Mouse (Mus musculus) testis, adult 2 months (tissue): Measurements from ENCODE around the gene Kif28. TPM values are rescaled to one million over a fixed set of nuclear protein-coding genes. Genes with fewer than 3 reads are reported as not detected.
A peak's percentile ranks its signal among the peaks of the same experiment; 100 is the strongest.

Experiments
- H3K27ac ChIP-seq: fragments of 200-500 bp; 2 replicates; pipeline ENCODE4 v1.5.1; 2012; ENCODE audit warnings: low read depth, low read length; ENCODE audit not compliant: control insufficient read depth, insufficient read depth
- H3K27me3 ChIP-seq: fragments of 200-500 bp; 2 replicates; pipeline ENCODE4 v1.6.1; 2012; ENCODE audit warnings: mild to moderate bottlenecking, low read length, moderate library complexity; ENCODE audit not compliant: control insufficient read depth, insufficient read depth
- H3K36me3 ChIP-seq: fragments of 200-500 bp; 2 replicates; pipeline ENCODE4 v1.6.1; 2012; ENCODE audit warnings: mild to moderate bottlenecking, low read length; ENCODE audit not compliant: control insufficient read depth, insufficient read depth
- H3K4me1 ChIP-seq: fragments of 200-500 bp; 2 replicates; pipeline ENCODE4 v1.6.1; 2012; ENCODE audit warnings: low read length; ENCODE audit not compliant: control insufficient read depth, insufficient read depth
- H3K4me3 ChIP-seq: fragments of 200-500 bp; 2 replicates; pipeline ENCODE4 v1.5.1; 2012; ENCODE audit warnings: low read depth, mild to moderate bottlenecking, low read length, moderate library complexity, mixed read lengths; ENCODE audit not compliant: control insufficient read depth
- CTCF ChIP-seq: fragments of 200-500 bp; IDR thresholded peaks from 2 replicates; pipeline ENCODE4 v1.5.1; 2012; ENCODE audit warnings: low read depth, mild to moderate bottlenecking, inconsistent platforms, low read length, moderate library complexity; ENCODE audit not compliant: control insufficient read depth, insufficient read depth, insufficient replicate concordance
- POLR2A ChIP-seq: fragments of 200-500 bp; IDR thresholded peaks from 2 replicates; pipeline ENCODE4 v1.6.1; 2012; ENCODE audit warnings: low read depth, mild to moderate bottlenecking, inconsistent platforms, low read length, moderate library complexity; ENCODE audit not compliant: control insufficient read depth
- polyA plus RNA-seq: library from polyadenylated mRNA; depleted of rRNA; stranded (reverse); fragments of >200 nt; gene quantifications from 2 replicates; pipeline ENCODE4 v1.2.3, GENCODE M21; 2012

Gene Kif28
- polyA plus RNA-seq, 1 experiment, result 0.07 TPM

DNA sequence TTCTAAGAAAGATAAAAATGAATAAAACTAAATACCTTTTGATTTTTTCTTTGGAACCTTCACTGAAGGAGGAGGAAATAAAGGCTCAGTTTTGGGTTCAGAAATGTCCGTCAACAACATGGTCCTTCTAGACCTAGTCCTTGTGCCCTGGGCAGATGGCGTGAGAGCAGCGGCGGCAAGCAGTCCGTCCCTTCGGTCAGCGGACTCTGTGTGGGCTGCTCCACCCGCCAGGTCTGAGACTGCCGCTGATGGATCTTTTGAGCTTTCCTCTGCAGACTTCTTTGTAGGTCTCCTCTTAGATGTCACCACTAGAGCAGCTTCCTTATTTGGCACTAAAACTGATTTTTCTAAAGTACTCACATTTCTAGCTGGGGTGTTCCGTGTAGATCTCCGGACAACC, 7.2 kb upstream of the Kif28 start:
- H3K36me3 ChIP-seq, result peaks cover 5% of the 10 kb centered on the region
- H3K4me1 ChIP-seq, result no peaks in the 10 kb centered on the region
- no peaks in the 10 kb centered on the region for H3K27me3 ChIP-seq
- H3K4me3 ChIP-seq, result no peak overlapping the region
- TF ChIP-seq CTCF (no peak), POLR2A (no peak)
- no peak overlapping the region for H3K27ac ChIP-seq

- no peak overlapping the region for H3K4me3 ChIP-seq
- H3K36me3 ChIP-seq, result no peaks in the 10 kb centered on the region; the same call in 1 of the 2 replicates
- H3K27me3 ChIP-seq, result no peaks in the 10 kb centered on the region
- H3K27ac ChIP-seq, result no peak overlapping the region
- TF ChIP-seq POLR2A (no peak), CTCF (no peak)
- no peaks in the 10 kb centered on the region for H3K4me1 ChIP-seq
These were observed 1.4 kb downstream of the Kif28 start for GRCm38 (mm10) chr1:179743593-179744193.

- Histone ChIP-seq H3K4me1 (no peaks in the 10 kb centered on the region; the same call in 1 of the 2 replicates), H3K27me3 (no peaks in the 10 kb centered on the region), H3K4me3 (no peak overlapping the region), H3K27ac (no peak overlapping the region), H3K36me3 (no peaks in the 10 kb centered on the region)
- TF ChIP-seq CTCF, result no peak
- no peak for TF ChIP-seq POLR2A
These were observed 8.6 kb downstream of the Kif28 start for GRCm38 (mm10) chr1:179736483-179736882.

DNA sequence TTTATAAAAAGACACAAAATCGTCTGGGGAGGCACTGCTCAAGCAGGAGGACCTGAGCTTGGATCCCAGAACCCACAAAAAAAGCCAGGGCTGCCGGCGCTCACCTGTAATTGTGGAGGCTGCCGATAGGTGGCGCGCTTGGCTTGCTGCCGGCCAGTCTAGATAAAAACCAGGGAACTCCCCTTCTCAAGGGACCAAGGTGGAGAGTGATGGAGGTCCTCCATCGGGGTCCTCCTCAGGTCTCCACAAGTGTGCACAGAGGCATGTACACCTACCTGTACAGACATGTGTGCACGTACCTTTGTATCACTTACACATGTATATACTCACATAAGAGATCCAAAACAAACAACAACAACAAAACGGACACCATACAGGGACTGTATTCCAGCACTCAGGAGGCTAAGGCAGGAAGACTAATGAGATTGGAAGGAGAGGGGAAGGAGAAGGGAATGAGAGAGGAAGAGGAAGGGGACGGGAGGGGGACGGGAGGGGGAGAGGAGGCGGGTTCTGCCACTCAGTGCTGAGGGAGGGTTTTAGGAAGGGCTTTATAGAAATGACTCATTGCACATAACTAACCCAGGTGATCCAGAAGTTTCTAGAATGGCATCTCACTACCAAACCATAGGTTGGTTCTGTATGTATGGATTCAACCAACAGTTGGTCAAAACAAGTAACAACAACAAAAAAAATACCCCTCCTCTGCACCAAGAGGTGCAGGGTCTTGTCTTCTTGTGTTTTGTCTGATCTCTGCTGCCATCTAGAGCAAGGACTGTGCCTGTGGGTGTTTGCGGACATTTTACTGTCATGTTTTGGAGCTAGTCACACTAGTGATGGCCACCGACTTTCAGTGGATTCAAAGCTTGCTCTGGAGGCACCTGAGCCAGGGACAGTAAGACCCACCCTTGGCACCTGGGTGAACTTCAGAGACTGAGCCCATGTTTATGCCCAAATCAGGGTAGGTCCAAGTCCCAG, 10.3 kb downstream of the Kif28 start:
- Histone ChIP-seq H3K36me3 (no peaks in the 10 kb centered on the region), H3K27ac (no peak overlapping the region), H3K4me3 (no peak overlapping the region), H3K4me1 (no peaks in the 10 kb centered on the region; the same call in 1 of the 2 replicates), H3K27me3 (no peaks in the 10 kb centered on the region)
- TF ChIP-seq CTCF (peak; percentile 97), POLR2A (no peak)

GRCm38 (mm10) chr1:179731391-179731790, 13.7 kb downstream of the Kif28 start:
- H3K36me3 ChIP-seq, result no peaks in the 10 kb centered on the region
- no peaks in the 10 kb centered on the region; the same call in 1 of the 2 replicates for H3K4me1 ChIP-seq
- no peak overlapping the region for H3K4me3 ChIP-seq
- H3K27me3 ChIP-seq, result no peaks in the 10 kb centered on the region
- TF ChIP-seq CTCF, result no peak
- no peak for TF ChIP-seq POLR2A
- no peak overlapping the region for H3K27ac ChIP-seq

DNA sequence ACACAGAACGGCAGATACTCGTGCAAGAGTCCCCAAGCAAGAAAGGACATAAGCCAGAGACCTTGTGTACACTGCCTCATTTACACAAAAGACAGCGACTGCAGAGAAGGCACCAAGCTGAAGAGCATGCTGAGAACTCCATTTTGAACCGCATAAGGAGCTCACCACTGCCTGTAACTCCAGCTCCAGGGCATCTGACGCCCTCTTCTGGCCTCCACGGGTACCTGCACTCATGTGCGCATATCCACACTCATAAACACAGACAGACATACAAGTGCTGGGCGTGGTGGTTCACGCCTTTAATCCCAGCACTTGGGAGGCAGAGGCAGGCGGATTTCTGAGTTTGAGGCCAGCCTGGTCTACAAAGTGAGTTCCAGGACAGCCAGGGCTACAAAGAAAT, 16.4 kb downstream of the Kif28 start:
- no peaks in the 10 kb centered on the region for H3K27me3 ChIP-seq
- TF ChIP-seq POLR2A (no peak), CTCF (peak; percentile 67; the same call in 1 of the 2 replicates)

DNA sequence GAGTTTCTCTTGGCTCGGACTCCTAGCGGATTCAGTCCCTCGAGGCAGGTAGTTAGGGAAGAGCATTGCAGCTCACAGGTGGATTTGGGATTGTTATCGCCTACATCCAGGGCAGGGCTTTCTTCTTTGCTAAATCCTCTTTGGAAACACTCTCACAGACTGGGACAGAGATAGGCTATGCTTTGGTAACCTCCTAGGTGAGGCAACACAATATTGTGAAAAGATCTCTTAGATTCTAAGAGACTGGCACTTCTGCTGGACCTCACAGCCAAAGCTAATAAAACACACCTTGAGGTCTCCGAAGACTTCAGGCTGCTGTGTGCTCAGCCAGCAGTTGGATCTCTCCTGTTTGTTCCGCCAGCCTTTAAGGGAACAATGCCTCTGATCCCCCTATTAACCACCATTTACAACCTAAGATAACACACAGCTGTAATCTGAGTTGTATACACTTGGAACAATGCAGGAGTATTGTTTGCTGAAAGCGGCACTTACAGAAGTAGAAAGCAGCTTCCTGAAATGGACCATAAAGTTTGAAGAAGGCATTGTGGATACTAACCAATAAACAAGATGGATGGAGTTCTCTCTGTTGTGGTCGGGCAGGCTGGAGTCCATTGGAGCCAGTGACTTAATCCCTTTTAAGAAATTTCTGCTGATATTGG, 22.1 kb downstream of the Kif28 start:
- Histone ChIP-seq H3K36me3 (no peaks in the 10 kb centered on the region), H3K27me3 (no peaks in the 10 kb centered on the region), H3K4me3 (no peak overlapping the region), H3K4me1 (no peaks in the 10 kb centered on the region), H3K27ac (no peak overlapping the region)
- TF ChIP-seq POLR2A, result no peak

More for the DNA sequence above, 16.4 kb downstream of the Kif28 start:
- Histone ChIP-seq H3K36me3 (no peaks in the 10 kb centered on the region), H3K27ac (no peak overlapping the region), H3K4me1 (no peaks in the 10 kb centered on the region; the same call in 1 of the 2 replicates), H3K4me3 (no peak overlapping the region)
